Mouse (Mus musculus) intestine, embryonic 16.5 days (tissue): ENCODE measurements at regions not wholly inside any gene's neighbourhood (a gene's known extent, or its start where the extent isn't known, plus 50 kb on each side); places are given as distances from the start of the nearest gene placed in this dataset.

Experiments used
- ATAC-seq: fragments of 200-750 bp; cut with Nextera tagmentation; 2 replicates; pipeline ENCODE4 v1.8.0; 2017; ENCODE audit warnings: moderate TSS enrichment, moderate library complexity
- H3K27ac ChIP-seq: fragments of 300-500 bp; sonication (generic); 2 replicates; pipeline ENCODE4 v1.5.1; 2014; ENCODE audit warnings: mild to moderate bottlenecking, low read length
- H3K27me3 ChIP-seq: fragments of 300-500 bp; sonication (generic); replicated peaks from 2 replicates; pipeline ENCODE4 v1.6.1; 2014; ENCODE audit warnings: low read length, control low read depth, mixed read lengths; ENCODE audit not compliant: control insufficient read depth, insufficient read depth
- H3K36me3 ChIP-seq: fragments of 300-500 bp; sonication (generic); 2 replicates; pipeline ENCODE4 v1.6.1; 2014; ENCODE audit warnings: low read length, control low read depth; ENCODE audit not compliant: control insufficient read depth, insufficient read depth
- H3K4me1 ChIP-seq: fragments of 300-500 bp; sonication (generic); 2 replicates; pipeline ENCODE4 v1.6.1; 2014; ENCODE audit warnings: low read length, control low read depth, mixed read lengths; ENCODE audit not compliant: control insufficient read depth, insufficient read depth
- H3K4me2 ChIP-seq: fragments of 300-500 bp; sonication (generic); 2 replicates; pipeline ENCODE4 v1.6.1; 2014; ENCODE audit warnings: low read depth, low read length, control low read depth
- H3K4me3 ChIP-seq: fragments of 300-500 bp; sonication (generic); 2 replicates; pipeline ENCODE4 v1.5.1; 2014; ENCODE audit warnings: mild to moderate bottlenecking, low read length
- H3K9ac ChIP-seq: fragments of 300-500 bp; sonication (generic); 2 replicates; pipeline ENCODE4 v1.6.1; 2014; ENCODE audit warnings: low read depth, low read length
- H3K9me3 ChIP-seq: fragments of 300-500 bp; sonication (generic); 2 replicates; pipeline ENCODE4 v1.6.1; 2016; ENCODE audit warnings: low read length, control low read depth; ENCODE audit not compliant: control insufficient read depth
- WGBS: fragments of 180-500 bp; shearing (Covaris S2); extraction: QIAGEN DNeasy Blood & Tissue Kit; methylation state at CpG from one replicate; pipeline ENCODE4 v1.1.7; 2014; 5-methylcytosine and 5-hydroxymethylcytosine counted together

DNA sequence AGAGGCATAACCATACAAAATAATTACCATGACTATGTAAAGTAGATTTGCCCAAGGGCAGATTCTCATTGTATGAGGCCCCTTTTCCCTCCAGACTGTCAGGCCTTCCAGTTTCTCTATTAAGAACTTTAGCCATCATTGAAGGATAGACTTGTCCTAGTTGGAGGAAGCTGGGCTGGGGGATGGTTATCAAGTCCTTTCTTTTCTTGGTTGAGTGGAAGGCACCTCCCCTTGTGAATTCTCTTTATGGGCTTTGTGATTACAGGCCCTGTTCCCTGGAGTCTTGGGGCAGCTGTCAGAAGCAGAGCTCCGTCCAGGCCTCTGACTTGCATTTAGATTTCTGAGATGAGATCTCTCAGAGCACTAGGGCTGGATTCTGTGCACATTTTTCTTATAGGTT lies 198.3 kb upstream of the Defb41 start:
- Histone ChIP-seq H3K27ac (no peak overlapping the region), H3K4me1 (no peaks in the 10 kb centered on the region), H3K4me3 (no peak overlapping the region), H3K4me2 (no peak overlapping the region), H3K9me3 (no peaks in the 10 kb centered on the region), H3K9ac (no peak overlapping the region), H3K36me3 (no peaks in the 10 kb centered on the region), H3K27me3 (no peaks in the 10 kb centered on the region)
- ATAC-seq: no peak
- WGBS: 51% methylated on average over 1 of the region's 1 CpGs

- H3K9ac ChIP-seq: no peak overlapping the region
- H3K4me1 ChIP-seq: no peaks in the 10 kb centered on the region
- H3K4me3 ChIP-seq: no peak overlapping the region
- H3K27ac ChIP-seq: no peak overlapping the region
- no peak for ATAC-seq
- H3K27me3 ChIP-seq: no peaks in the 10 kb centered on the region
- H3K4me2 ChIP-seq: no peak overlapping the region
- WGBS: 75% methylated on average over 3 of the region's 3 CpGs
- no peaks in the 10 kb centered on the region for H3K9me3 ChIP-seq
- H3K36me3 ChIP-seq: no peaks in the 10 kb centered on the region
Observed at GRCm38 (mm10) chr1:18416297-18416732, 151.4 kb upstream of the Defb41 start.

- H3K4me1 ChIP-seq: no peaks in the 10 kb centered on the region
- no peak overlapping the region for H3K4me3 ChIP-seq
- no peak for ATAC-seq
- no peaks in the 10 kb centered on the region for H3K36me3 ChIP-seq
- H3K9ac ChIP-seq: no peak overlapping the region
- H3K27me3 ChIP-seq: no peaks in the 10 kb centered on the region
- H3K27ac ChIP-seq: no peak overlapping the region
- H3K9me3 ChIP-seq: no peaks in the 10 kb centered on the region
- WGBS: 67% methylated on average over 2 of the region's 2 CpGs
- H3K4me2 ChIP-seq: no peak overlapping the region
Observed at GRCm38 (mm10) chr1:18415879-18416278, 150.9 kb upstream of the Defb41 start.

DNA sequence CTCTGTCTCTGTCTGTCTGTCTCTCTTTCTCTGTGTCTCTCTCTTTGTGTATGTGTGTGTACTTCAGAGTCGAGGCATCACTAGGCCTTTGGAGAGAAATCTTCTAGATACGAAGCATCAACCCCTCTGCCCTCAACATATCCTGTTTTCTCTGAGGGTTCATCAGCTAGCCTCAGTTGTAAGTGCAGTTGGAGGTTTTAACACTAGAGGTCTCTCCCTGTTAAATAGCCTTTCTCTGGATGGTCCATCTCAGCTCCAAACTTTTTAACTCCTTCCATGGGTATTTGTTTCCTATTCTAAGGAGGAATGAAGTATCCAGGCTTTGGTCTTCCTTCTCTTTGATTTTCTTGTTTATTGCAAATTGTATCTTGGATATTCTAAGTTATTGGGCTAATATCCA lies 147.8 kb upstream of the Defb41 start:
- no peak overlapping the region for H3K4me2 ChIP-seq
- H3K4me1 ChIP-seq: no peaks in the 10 kb centered on the region
- 63% methylated on average over 2 of the region's 2 CpGs for WGBS
- H3K27me3 ChIP-seq: no peaks in the 10 kb centered on the region
- no peak for ATAC-seq
- H3K4me3 ChIP-seq: no peak overlapping the region
- H3K9ac ChIP-seq: no peak overlapping the region
- H3K27ac ChIP-seq: no peak overlapping the region
- no peaks in the 10 kb centered on the region for H3K36me3 ChIP-seq
- no peaks in the 10 kb centered on the region for H3K9me3 ChIP-seq

DNA sequence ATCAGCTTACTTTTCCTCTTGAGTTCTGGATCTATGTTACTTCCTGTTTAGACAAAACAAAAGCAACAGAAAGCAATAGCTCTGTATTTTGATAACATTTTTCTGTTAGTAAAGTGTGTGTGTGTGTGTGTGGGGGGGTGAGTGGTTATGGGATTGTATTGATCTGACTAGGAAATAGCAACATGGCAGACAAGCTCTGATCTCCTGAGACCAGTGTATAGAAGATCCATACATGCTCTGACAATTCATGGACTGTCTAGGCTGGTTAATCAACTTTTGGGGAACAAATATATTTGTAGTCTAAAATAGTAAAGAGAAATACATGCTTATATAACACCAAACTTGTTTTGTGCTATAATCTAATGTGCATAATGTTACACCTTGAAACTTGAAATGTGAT lies 124.7 kb upstream of the Defb41 start:
- no peaks in the 10 kb centered on the region for H3K27me3 ChIP-seq
- no peak overlapping the region for H3K4me2 ChIP-seq
- H3K27ac ChIP-seq: no peak overlapping the region
- no peak overlapping the region for H3K4me3 ChIP-seq
- no peaks in the 10 kb centered on the region for H3K9me3 ChIP-seq
- no peak for ATAC-seq
- H3K4me1 ChIP-seq: no peaks in the 10 kb centered on the region
- H3K9ac ChIP-seq: no peak overlapping the region
- no peaks in the 10 kb centered on the region for H3K36me3 ChIP-seq

- H3K4me1 ChIP-seq: no peaks in the 10 kb centered on the region
- 66% methylated on average over 4 of the region's 4 CpGs for WGBS
- no peak overlapping the region for H3K4me3 ChIP-seq
- no peak for ATAC-seq
- no peaks in the 10 kb centered on the region for H3K27me3 ChIP-seq
- no peak overlapping the region for H3K9ac ChIP-seq
- H3K27ac ChIP-seq: no peak overlapping the region
- H3K36me3 ChIP-seq: no peaks in the 10 kb centered on the region
- H3K9me3 ChIP-seq: no peaks in the 10 kb centered on the region
- H3K4me2 ChIP-seq: no peak overlapping the region
Observed at GRCm38 (mm10) chr1:18384079-18384478, 119.1 kb upstream of the Defb41 start.

DNA sequence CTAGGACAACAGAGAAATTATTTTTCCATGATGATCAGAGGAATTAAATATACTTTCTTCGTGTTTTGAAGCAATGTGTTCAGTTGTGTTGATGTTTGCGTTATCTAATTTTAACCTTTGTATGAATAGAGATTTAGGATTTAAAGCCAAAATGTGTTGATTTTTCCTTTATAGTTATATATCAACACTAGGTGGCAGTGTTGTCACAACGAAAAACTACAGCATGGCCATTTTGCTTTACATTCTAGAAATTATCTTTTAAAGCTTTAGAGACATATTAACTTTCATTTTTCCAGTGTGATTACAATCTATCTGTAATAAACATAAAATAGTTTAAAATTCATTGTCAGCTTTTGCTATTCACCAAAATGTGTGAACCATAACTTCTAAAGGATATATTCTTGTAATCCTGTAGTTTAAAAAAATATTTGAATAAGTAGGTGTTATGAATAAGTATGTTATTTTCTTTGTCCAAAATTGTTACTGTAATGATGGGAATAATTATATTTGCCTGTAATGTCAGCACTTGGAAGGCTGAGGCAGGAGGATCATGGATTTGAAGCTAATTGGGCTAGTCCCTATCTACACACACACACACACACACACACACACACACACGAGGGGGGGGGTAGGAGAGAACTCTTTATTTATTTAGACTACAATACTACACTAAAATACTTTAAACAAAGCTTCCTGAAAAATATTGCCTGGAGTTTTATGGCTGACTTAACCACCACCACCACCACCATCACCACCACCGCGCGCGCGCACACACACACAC lies 95.2 kb upstream of the Defb41 start:
- no peaks in the 10 kb centered on the region for H3K36me3 ChIP-seq
- no peaks in the 10 kb centered on the region for H3K4me1 ChIP-seq
- H3K4me2 ChIP-seq: no peak overlapping the region
- no peak for ATAC-seq
- no peaks in the 10 kb centered on the region for H3K9me3 ChIP-seq
- no peak overlapping the region for H3K4me3 ChIP-seq
- H3K27ac ChIP-seq: no peak overlapping the region
- no peaks in the 10 kb centered on the region for H3K27me3 ChIP-seq
- no peak overlapping the region for H3K9ac ChIP-seq
- 64% methylated on average over 9 of the region's 9 CpGs for WGBS

GRCm38 (mm10) chr1:18338871-18339270 lies 73.9 kb upstream of the Defb41 start:
- WGBS: 72% methylated on average over 1 of the region's 1 CpGs

More at GRCm38 (mm10) chr1:18338871-18339270, 73.9 kb upstream of the Defb41 start:
- Histone ChIP-seq H3K4me1 (no peaks in the 10 kb centered on the region), H3K27me3 (no peaks in the 10 kb centered on the region), H3K4me3 (no peak overlapping the region), H3K9ac (no peak overlapping the region), H3K4me2 (no peak overlapping the region), H3K27ac (no peak overlapping the region), H3K9me3 (no peaks in the 10 kb centered on the region), H3K36me3 (no peaks in the 10 kb centered on the region)
- no peak for ATAC-seq
